Mouse (Mus musculus) hindbrain, postnatal 0 days (tissue): ENCODE measurements around the gene Serpina1e. TPM values are rescaled to one million over a fixed set of nuclear protein-coding genes. Genes with fewer than 3 reads are reported as not detected.

ENCODE experiments used
- ATAC-seq: fragments of 200-750 bp; cut with Nextera tagmentation; 2 replicates; pipeline ENCODE4 v1.8.0; 2017; ENCODE audit warnings: mild to moderate bottlenecking, moderate TSS enrichment, moderate library complexity
- DNase-seq: peaks from one replicate; pipeline ENCODE4 v3.0.0-alpha.2; 2015; ENCODE audit warnings: low spot score
- H3K27ac ChIP-seq: fragments of 300-500 bp; sonication (generic); 2 replicates; pipeline ENCODE4 v1.5.1; 2014; ENCODE audit warnings: mild to moderate bottlenecking
- H3K27me3 ChIP-seq: fragments of 300-500 bp; sonication (generic); 2 replicates; pipeline ENCODE4 v1.6.1; 2014; ENCODE audit warnings: low read length, mixed read lengths; ENCODE audit not compliant: insufficient read depth
- H3K36me3 ChIP-seq: fragments of 300-500 bp; sonication (generic); 2 replicates; pipeline ENCODE4 v1.6.1; 2014; ENCODE audit warnings: low read length, mixed read lengths; ENCODE audit not compliant: insufficient read depth
- H3K4me1 ChIP-seq: fragments of 300-500 bp; sonication (generic); 2 replicates; pipeline ENCODE4 v1.6.1; 2014; ENCODE audit warnings: antibody characterized with exemption, low read length, mixed read lengths; ENCODE audit not compliant: insufficient read depth
- H3K4me2 ChIP-seq: fragments of 300-500 bp; sonication (generic); 2 replicates; pipeline ENCODE4 v1.6.1; 2014; ENCODE audit warnings: low read depth, mild to moderate bottlenecking, low read length, moderate library complexity, mixed read lengths
- H3K4me3 ChIP-seq: fragments of 300-500 bp; sonication (generic); 2 replicates; pipeline ENCODE4 v1.5.1; 2014; ENCODE audit warnings: low read length
- H3K9ac ChIP-seq: fragments of 300-500 bp; sonication (generic); replicated peaks from 2 replicates; pipeline ENCODE4 v1.6.1; 2014; ENCODE audit warnings: mild to moderate bottlenecking, low read length, moderate library complexity, mixed read lengths
- H3K9me3 ChIP-seq: fragments of 300-500 bp; sonication (generic); 2 replicates; pipeline ENCODE4 v1.6.1; 2016; ENCODE audit warnings: low read length, mixed read lengths
- CTCF ChIP-seq: IDR thresholded peaks from 2 replicates; pipeline ENCODE4 v1.5.1; 2016; ENCODE audit warnings: antibody characterized with exemption, control low read depth, low read depth
- WGBS: fragments of 180-500 bp; shearing (Covaris S2); extraction: QIAGEN DNeasy Blood & Tissue Kit; methylation state at CpG from one replicate; pipeline ENCODE4 v1.1.7; 2014; 5-methylcytosine and 5-hydroxymethylcytosine counted together
- polyA plus RNA-seq: library from polyadenylated mRNA; unstranded; fragments of >200 nt; fragmentation: Nextera tagmentation; extraction: Ambion mirVana; gene quantifications from 2 replicates; pipeline ENCODE4 v1.2.1, GENCODE M21; 2015
- total RNA-seq: library from RNA; depleted of rRNA; stranded (reverse); fragments of >200 nt; gene quantifications from 2 replicates; pipeline ENCODE4 v1.2.3, GENCODE M21; 2014; rRNA removed

The Serpina1e gene
- not detected in 2 replicates for total RNA-seq
- polyA plus RNA-seq: not detected in 2 replicates

- ATAC-seq: no peak
- no peak for TF ChIP-seq CTCF
- 78% methylated on average over 3 of the region's 3 CpGs for WGBS
These were observed at the start of gene Serpina1e for GRCm38 (mm10) chr12:103958798-103959197. TSS of gene Serpina1e (minus strand) at chr12:103958975.

GRCm38 (mm10) chr12:104004689-104005088 is 45.9 kb upstream of the Serpina1e start:
- H3K9me3 ChIP-seq: no peaks in the 10 kb centered on the region
- no peak overlapping the region for H3K4me3 ChIP-seq
- no peak overlapping the region for H3K4me2 ChIP-seq
- no peak overlapping the region for H3K27ac ChIP-seq
- no peaks in the 10 kb centered on the region for H3K4me1 ChIP-seq
- 80% methylated on average over 5 of the region's 5 CpGs for WGBS
- ATAC-seq: no peak
- TF ChIP-seq CTCF: no peak
- DNase-seq: no peak
- no peak overlapping the region for H3K9ac ChIP-seq
- no peaks in the 10 kb centered on the region for H3K27me3 ChIP-seq
- H3K36me3 ChIP-seq: no peaks in the 10 kb centered on the region

More at GRCm38 (mm10) chr12:103958798-103959197, at the start of gene Serpina1e:
- DNase-seq: no peak
- no peaks in the 10 kb centered on the region for H3K27me3 ChIP-seq
- no peak within 1 kb of the TSS for H3K4me3 ChIP-seq
- no peak within 1 kb of the TSS for H3K4me2 ChIP-seq
- H3K27ac ChIP-seq: no peak within 1 kb of the TSS
- no peaks in the 10 kb centered on the region for H3K4me1 ChIP-seq
- H3K9me3 ChIP-seq: no peaks in the 10 kb centered on the region
- no peaks in the 10 kb centered on the region for H3K36me3 ChIP-seq
- H3K9ac ChIP-seq: no peak within 1 kb of the TSS

DNA sequence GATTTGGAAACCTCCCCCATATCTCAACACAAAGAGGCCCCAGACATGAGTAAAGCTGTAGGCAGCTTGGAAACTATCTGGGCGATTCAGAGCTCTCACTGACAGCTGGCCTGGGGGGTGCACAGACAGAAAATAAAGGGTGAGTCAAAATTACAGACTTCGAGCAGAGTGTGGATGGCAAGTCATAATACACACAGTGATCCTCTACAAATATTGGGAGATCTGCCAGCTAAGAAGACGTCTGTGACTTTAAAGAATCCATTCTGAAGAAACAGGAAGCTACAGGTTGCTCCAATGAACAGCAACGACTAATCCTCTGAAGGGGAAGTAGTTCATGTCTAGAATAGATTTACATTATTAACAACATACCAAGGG is 44.5 kb upstream of the Serpina1e start:
- no peak overlapping the region for H3K9ac ChIP-seq
- no peak for ATAC-seq
- H3K9me3 ChIP-seq: no peaks in the 10 kb centered on the region
- H3K4me3 ChIP-seq: no peak overlapping the region
- no peak overlapping the region for H3K27ac ChIP-seq
- 61% methylated on average over 4 of the region's 4 CpGs for WGBS
- H3K27me3 ChIP-seq: no peaks in the 10 kb centered on the region
- H3K4me1 ChIP-seq: no peaks in the 10 kb centered on the region
- no peak for DNase-seq
- no peaks in the 10 kb centered on the region for H3K36me3 ChIP-seq
- no peak for TF ChIP-seq CTCF
- H3K4me2 ChIP-seq: no peak overlapping the region

- no peaks in the 10 kb centered on the region for H3K27me3 ChIP-seq
- H3K27ac ChIP-seq: no peak overlapping the region
- H3K9me3 ChIP-seq: no peaks in the 10 kb centered on the region
- DNase-seq: no peak
- no peak overlapping the region for H3K4me2 ChIP-seq
- H3K4me1 ChIP-seq: no peaks in the 10 kb centered on the region
- ATAC-seq: no peak
- 66% methylated on average over 10 of the region's 10 CpGs for WGBS
- no peak overlapping the region for H3K4me3 ChIP-seq
- TF ChIP-seq CTCF: no peak
- H3K36me3 ChIP-seq: no peaks in the 10 kb centered on the region
- H3K9ac ChIP-seq: no peak overlapping the region
These were observed 43.9 kb upstream of the Serpina1e start for GRCm38 (mm10) chr12:104002569-104003237.

GRCm38 (mm10) chr12:104000594-104000993 is 41.8 kb upstream of the Serpina1e start:
- no peak for DNase-seq
- Histone ChIP-seq H3K9ac (no peak overlapping the region), H3K27me3 (no peaks in the 10 kb centered on the region), H3K27ac (no peak overlapping the region), H3K9me3 (no peaks in the 10 kb centered on the region), H3K4me3 (no peak overlapping the region), H3K36me3 (no peaks in the 10 kb centered on the region), H3K4me1 (no peaks in the 10 kb centered on the region), H3K4me2 (no peak overlapping the region)
- TF ChIP-seq CTCF: no peak
- ATAC-seq: no peak
- WGBS: 94% methylated on average over 3 of the region's 3 CpGs

DNA sequence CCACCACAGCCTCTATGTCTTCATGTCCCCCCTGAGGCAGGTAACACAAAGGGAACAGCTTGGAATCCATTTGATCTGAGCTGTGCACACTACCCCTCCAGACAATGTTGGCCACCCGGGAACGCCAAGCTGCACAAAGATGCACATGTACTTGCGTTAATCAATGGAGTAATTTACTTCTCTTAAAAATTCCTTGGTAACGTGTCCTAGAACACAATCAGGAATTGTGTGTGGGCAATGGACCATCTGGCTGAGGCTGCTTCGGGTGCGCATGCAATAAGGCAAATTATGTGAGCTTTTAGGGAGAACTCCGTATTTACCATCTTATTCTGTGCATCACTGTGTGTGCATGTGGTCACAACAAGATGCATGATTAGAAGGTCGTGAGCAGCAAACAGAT is 40.8 kb upstream of the Serpina1e start:
- DNase-seq: no peak
- no peak overlapping the region for H3K9ac ChIP-seq
- TF ChIP-seq CTCF: no peak
- H3K4me1 ChIP-seq: no peaks in the 10 kb centered on the region
- no peak overlapping the region for H3K27ac ChIP-seq
- 65% methylated on average over 8 of the region's 8 CpGs for WGBS
- no peaks in the 10 kb centered on the region for H3K9me3 ChIP-seq
- H3K36me3 ChIP-seq: no peaks in the 10 kb centered on the region
- no peak for ATAC-seq
- no peak overlapping the region for H3K4me2 ChIP-seq
- H3K27me3 ChIP-seq: no peaks in the 10 kb centered on the region
- H3K4me3 ChIP-seq: no peak overlapping the region

- Histone ChIP-seq H3K9me3 (no peaks in the 10 kb centered on the region), H3K4me3 (no peak overlapping the region), H3K4me2 (no peak overlapping the region), H3K9ac (no peak overlapping the region), H3K4me1 (no peaks in the 10 kb centered on the region), H3K27me3 (no peaks in the 10 kb centered on the region), H3K27ac (no peak overlapping the region), H3K36me3 (no peaks in the 10 kb centered on the region)
- no peak for ATAC-seq
- no peak for TF ChIP-seq CTCF
- WGBS: 61% methylated on average over 2 of the region's 2 CpGs
- DNase-seq: no peak
These were observed 37.7 kb upstream of the Serpina1e start for GRCm38 (mm10) chr12:103996513-103996912.
